Mouse (Mus musculus): ENCODE measurements around the gene Mfsd2b. TPM values are rescaled to one million over a fixed set of nuclear protein-coding genes. Genes with fewer than 3 reads are reported as not detected.

The Mfsd2b gene
- polyA plus RNA-seq, 1 experiment from 2014 or later, result 0.81 TPM

DNA sequence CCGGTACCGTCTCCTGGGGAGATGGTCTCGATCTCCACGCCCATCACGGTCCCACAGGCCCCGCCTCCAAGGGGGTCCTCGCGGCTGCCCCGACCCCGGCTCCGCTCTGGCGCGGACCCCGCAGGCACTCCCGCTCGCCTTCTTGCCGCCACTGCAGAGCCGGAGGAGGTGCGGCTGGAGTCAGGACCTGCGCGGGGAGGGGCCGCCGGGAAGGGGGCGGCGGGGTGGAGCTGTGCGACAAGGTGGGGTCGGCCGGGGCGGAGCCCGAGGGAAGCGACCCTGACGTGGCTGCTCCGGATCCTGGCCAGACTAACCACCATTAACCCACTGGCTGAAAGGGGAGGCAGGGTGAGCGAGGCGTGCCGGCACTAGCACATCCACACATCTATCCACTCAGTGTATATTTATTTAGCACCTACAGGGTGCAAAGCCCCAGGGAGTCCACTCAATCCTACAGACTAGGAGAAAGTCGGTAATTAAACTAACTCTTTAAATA is 32.7 kb downstream of the Mfsd2b start, which contains the start of gene Fkbp1b:
Gene Fkbp1b, minus strand, starts transcription at position 200 of the 496 bp plus-strand sequence.
- Histone ChIP-seq H3K4me2 (replicated peaks) (peak within 1 kb of the TSS; percentile 72), H3K36me3 (no peaks in the 10 kb centered on the region), H3K9ac (replicated peaks) (peak within 1 kb of the TSS; percentile 70), H3K27me3 (peaks cover 6% of the 10 kb centered on the region; the same call in 1 of the 2 replicates), H3K27ac (replicated peaks) (no peak within 1 kb of the TSS), H3K4me1 (peaks cover 23% of the 10 kb centered on the region), H3K4me3 (peak within 1 kb of the TSS; percentile 74), H3K9me3 (no peaks in the 10 kb centered on the region)
- peak; percentile 46 for ATAC-seq (replicated peaks)
- under 1% methylated on average over 37 of the region's 37 CpGs for WGBS

DNA sequence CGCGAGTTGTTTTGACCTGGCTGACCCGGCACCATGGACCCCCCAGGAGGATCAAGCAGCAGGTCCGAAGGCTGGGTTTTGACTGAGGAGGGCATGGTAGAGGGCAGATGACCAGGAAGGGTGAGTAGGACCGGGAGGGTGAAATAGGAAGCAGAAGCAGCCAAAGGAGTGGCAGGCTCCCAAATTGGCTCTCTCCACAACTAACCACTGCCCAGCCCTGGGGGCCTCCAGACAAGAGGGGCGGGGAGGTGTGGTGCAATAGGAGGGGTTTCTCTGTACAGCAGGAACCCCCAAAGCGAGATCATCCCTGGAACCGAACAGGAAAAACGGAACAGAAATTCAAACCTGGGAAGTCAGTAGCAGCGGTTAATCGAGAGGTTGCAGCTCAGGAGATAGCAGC is 33.4 kb downstream of the Mfsd2b start:
- peak overlapping the region; percentile 74 for H3K4me3 ChIP-seq
- H3K4me1 ChIP-seq, result peaks cover 23% of the 10 kb centered on the region
- H3K9ac ChIP-seq (replicated peaks), result peak overlapping the region; percentile 70
- H3K27me3 ChIP-seq, result peaks cover 6% of the 10 kb centered on the region; the same call in 1 of the 2 replicates
- H3K9me3 ChIP-seq, result no peaks in the 10 kb centered on the region
- under 1% methylated on average over 11 of the region's 11 CpGs for WGBS
- no peak overlapping the region for H3K27ac ChIP-seq (replicated peaks)
- H3K4me2 ChIP-seq (replicated peaks), result peak overlapping the region; percentile 72
- ATAC-seq (replicated peaks), result peak; percentile 2; the same call in 1 of the 2 replicates
- no peaks in the 10 kb centered on the region for H3K36me3 ChIP-seq

DNA sequence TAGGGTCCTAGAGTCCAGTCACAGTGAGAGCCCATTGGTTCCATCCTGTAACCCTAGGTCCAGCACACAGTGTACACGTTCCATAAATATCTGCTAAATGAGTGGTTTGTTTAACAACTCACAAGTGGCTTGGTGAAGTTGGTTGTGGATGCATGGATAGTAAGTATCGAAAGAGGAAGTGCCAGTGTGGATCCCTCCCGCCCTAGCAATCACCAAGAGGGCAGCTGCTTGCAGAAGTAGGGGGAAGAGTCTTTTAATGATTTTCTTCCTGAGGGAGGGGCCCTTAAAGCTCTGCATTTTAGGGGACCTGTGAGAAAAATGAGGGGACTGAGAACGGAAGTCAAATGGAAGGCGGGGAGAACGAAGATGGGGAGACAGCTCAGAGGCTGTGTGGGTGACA is 34.1 kb downstream of the Mfsd2b start:
- peaks cover 23% of the 10 kb centered on the region for H3K4me1 ChIP-seq
- no peak overlapping the region for H3K4me2 ChIP-seq (replicated peaks)
- H3K9me3 ChIP-seq, result no peaks in the 10 kb centered on the region
- no peak overlapping the region for H3K9ac ChIP-seq (replicated peaks)
- peaks cover 6% of the 10 kb centered on the region; the same call in 1 of the 2 replicates for H3K27me3 ChIP-seq
- H3K27ac ChIP-seq (replicated peaks), result no peak overlapping the region
- H3K4me3 ChIP-seq, result no peak overlapping the region
- WGBS, result 68% methylated on average over 6 of the region's 6 CpGs
- H3K36me3 ChIP-seq, result no peaks in the 10 kb centered on the region
- no peak for ATAC-seq (replicated peaks)

DNA sequence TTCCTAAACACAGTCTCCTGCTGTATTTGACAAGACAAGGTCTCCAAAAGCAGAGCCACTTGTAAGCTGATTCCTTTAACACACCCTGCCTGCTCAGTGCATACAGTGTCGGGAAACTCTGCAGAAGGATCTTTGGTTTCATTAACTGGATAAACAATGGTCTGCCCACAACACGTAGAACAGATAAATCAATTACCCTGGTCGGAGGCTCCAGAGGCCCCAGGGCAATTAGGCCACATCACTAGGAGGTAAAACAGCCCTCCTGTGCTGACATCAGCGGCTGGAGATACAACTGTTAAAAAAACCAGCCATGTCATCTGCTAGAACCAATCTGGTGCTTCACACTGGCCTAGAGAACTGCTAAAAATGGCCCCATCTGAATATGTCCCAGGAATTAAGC is 37.2 kb downstream of the Mfsd2b start:
- Histone ChIP-seq H3K36me3 (peaks cover 9% of the 10 kb centered on the region), H3K4me3 (no peak overlapping the region), H3K27me3 (peaks cover 6% of the 10 kb centered on the region; the same call in 1 of the 2 replicates), H3K27ac (replicated peaks) (no peak overlapping the region), H3K9me3 (no peaks in the 10 kb centered on the region), H3K4me2 (replicated peaks) (no peak overlapping the region), H3K4me1 (peaks cover 12% of the 10 kb centered on the region), H3K9ac (replicated peaks) (no peak overlapping the region)
- no peak for ATAC-seq (replicated peaks)
- 55% methylated on average over 4 of the region's 4 CpGs for WGBS

DNA sequence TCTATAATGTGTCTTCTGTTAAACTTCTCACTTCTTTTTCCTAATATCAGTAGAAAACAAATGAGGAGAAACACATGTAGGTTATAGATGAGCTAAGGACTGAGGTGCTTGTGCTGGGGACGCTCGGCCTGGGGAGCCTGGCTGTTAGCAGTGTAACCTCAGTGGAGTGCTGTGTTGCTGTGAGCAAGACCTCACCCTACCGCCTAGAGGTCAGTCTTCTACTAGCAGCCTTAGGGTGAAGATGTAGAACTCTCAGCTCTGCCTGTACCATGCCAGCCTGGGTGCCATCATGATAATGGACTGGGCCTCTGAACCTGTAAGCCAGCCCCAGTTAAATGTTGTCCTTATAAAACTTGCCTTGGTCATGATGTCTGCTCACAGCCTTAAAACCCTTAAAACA is 46.9 kb downstream of the Mfsd2b start:
- WGBS, result 83% methylated on average over 3 of the region's 3 CpGs
- Histone ChIP-seq H3K9ac (replicated peaks) (no peak overlapping the region), H3K36me3 (peaks cover 63% of the 10 kb centered on the region), H3K27ac (replicated peaks) (no peak overlapping the region), H3K4me3 (no peak overlapping the region), H3K9me3 (no peaks in the 10 kb centered on the region), H3K27me3 (no peaks in the 10 kb centered on the region), H3K4me2 (replicated peaks) (no peak overlapping the region), H3K4me1 (no peaks in the 10 kb centered on the region)
- no peak for ATAC-seq (replicated peaks)

DNA sequence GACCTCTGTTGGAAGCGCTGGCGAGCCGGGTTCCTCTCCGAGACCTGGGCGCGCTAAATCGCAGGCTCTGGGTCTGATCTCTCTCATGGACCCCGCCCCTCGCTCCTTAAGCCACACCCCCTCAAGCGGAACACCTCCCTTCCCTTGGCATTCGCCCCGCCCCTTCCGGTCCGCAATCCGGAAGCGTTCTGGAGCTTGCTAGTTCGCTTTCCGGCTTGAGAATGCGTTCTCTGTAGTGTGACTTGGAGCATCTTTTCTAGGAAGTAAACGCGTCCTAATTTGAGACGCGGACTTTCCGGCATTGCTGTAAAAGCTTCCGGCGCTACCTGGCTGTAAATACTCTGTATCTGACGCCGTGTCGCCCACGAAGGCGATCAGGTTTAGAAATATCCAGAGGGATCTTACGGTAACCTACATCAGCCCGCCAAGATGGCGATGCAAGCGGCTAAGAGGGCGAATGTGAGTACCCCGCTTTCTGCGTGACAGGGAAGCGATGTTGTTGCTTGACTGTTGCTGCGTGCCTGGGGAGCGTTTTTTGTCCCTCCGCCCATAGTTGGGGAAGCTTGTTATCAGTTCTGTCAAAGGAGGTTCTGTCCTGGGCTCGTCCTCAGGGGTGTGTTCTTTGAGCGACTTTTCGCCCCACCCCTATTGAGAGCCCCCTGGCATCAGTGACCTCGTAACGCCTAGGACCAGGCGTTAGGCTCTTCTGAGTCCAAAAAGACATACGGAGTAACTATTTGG is 56.6 kb downstream of the Mfsd2b start, which contains the start of gene Sf3b6:
Gene Sf3b6, plus strand, starts transcription at position 184 of the 741 bp plus-strand sequence.
- peak; percentile 99 for ATAC-seq (replicated peaks)
- no peaks in the 10 kb centered on the region for H3K27me3 ChIP-seq
- peaks cover 19% of the 10 kb centered on the region for H3K36me3 ChIP-seq
- H3K4me2 ChIP-seq (replicated peaks), result peak within 1 kb of the TSS; percentile 82
- peak within 1 kb of the TSS; percentile 71 for H3K4me3 ChIP-seq
- under 1% methylated on average over 49 of the region's 49 CpGs for WGBS
- peak within 1 kb of the TSS; percentile 90 for H3K27ac ChIP-seq (replicated peaks)
- H3K4me1 ChIP-seq, result peaks cover 25% of the 10 kb centered on the region
- H3K9me3 ChIP-seq, result no peaks in the 10 kb centered on the region
- H3K9ac ChIP-seq (replicated peaks), result peak within 1 kb of the TSS; percentile 84

DNA sequence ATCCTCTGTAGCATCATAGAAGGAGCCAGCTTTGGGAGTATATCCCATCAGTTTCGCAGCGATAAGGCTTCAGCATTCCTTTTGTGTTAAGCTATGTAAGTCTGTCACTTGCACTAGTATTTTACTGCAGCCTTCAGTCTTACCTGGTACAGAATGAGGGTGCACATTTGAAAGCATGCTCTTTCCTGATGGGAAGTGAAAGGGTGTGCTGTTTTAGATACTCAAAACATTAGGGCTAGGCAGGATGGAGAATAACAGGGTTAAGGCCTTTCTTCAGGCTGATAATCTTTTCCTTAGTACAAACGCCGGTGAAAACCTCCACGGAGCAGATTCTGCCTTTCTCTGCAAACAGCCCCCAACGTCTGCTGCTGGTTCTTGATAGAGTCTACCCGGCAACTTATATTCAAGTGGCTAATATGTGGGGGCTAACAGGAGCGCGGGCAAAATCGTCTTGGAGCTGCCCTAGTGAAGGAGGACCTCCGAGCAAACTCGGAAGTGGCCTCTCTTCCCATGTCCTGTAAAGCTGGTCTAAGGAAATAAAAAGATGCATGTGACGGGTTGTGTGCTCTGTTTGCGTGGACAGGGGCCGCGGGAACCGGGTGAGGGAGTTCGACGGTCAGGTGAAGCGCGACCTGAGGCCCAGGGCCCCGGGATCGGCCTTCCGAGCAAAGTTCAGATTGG is 57.3 kb downstream of the Mfsd2b start:
- 9% methylated on average over 24 of the region's 24 CpGs for WGBS
- Histone ChIP-seq H3K27ac (replicated peaks) (peak overlapping the region; percentile 90), H3K4me3 (peak overlapping the region; percentile 71), H3K9me3 (no peaks in the 10 kb centered on the region), H3K36me3 (peaks cover 12% of the 10 kb centered on the region), H3K27me3 (no peaks in the 10 kb centered on the region), H3K4me2 (replicated peaks) (peak overlapping the region; percentile 82), H3K4me1 (peaks cover 25% of the 10 kb centered on the region), H3K9ac (replicated peaks) (peak overlapping the region; percentile 84)
- peak; percentile 83 for ATAC-seq (replicated peaks)

DNA sequence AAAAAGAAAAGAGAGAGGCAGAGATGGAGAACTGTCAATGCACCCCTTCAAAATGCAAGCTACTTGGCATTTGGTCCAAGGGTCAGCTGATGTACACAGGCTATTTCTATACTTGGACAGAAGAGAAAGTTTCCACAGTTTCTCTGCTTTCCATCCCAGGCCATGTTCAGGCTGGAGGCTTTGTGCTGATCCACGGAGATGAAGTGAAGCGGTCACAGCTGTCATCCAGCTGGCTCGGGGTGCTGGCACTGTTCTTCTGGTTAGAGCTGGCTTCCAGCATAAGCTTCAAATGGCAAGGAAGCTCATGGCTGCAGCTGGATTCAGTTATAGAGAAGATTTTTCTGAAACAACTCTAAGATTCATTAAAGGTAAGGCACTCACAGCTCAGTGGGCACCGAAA is 60.5 kb downstream of the Mfsd2b start:
- WGBS, result 88% methylated on average over 4 of the region's 4 CpGs
- H3K9me3 ChIP-seq, result no peaks in the 10 kb centered on the region
- no peak overlapping the region for H3K27ac ChIP-seq (replicated peaks)
- H3K9ac ChIP-seq (replicated peaks), result no peak overlapping the region
- ATAC-seq (replicated peaks), result no peak
- H3K36me3 ChIP-seq, result no peaks in the 10 kb centered on the region
- H3K4me3 ChIP-seq, result no peak overlapping the region
- no peak overlapping the region for H3K4me2 ChIP-seq (replicated peaks)
- H3K4me1 ChIP-seq, result peaks cover 13% of the 10 kb centered on the region
- no peaks in the 10 kb centered on the region for H3K27me3 ChIP-seq

Other genes starting within 250 kb of the Mfsd2b start
- gene Fam228a, start 135.9 kb downstream of the Mfsd2b start, polyA plus RNA-seq (2015; fragmentation: Nextera tagmentation; extraction: Ambion mirVana), result 0.61 and 0.89 TPM in 2 replicates
- 9.3 and 10.7 TPM in 2 replicates for gene Pfn4, start 105.3 kb downstream of the Mfsd2b start, polyA plus RNA-seq (2015; fragmentation: Nextera tagmentation; extraction: Ambion mirVana)
- gene Fam228b, start 105.1 kb downstream of the Mfsd2b start, polyA plus RNA-seq (2015; fragmentation: Nextera tagmentation; extraction: Ambion mirVana), result 4.8 TPM in 2 replicates
- 245 and 258 TPM in 2 replicates for gene Sf3b6, start 56.8 kb downstream of the Mfsd2b start, polyA plus RNA-seq (2015; fragmentation: Nextera tagmentation; extraction: Ambion mirVana)
- 20.0 and 23.9 TPM in 2 replicates for gene Fkbp1b, start 32.8 kb downstream of the Mfsd2b start, polyA plus RNA-seq (2015; fragmentation: Nextera tagmentation; extraction: Ambion mirVana)
- 14.5 and 16.0 TPM in 2 replicates for gene Wdcp, start 31.1 kb downstream of the Mfsd2b start, polyA plus RNA-seq (2015; fragmentation: Nextera tagmentation; extraction: Ambion mirVana)
- gene Ubxn2a, start 33.3 kb upstream of the Mfsd2b start, polyA plus RNA-seq (2015; fragmentation: Nextera tagmentation; extraction: Ambion mirVana), result 50.7 and 53.2 TPM in 2 replicates
- gene Atad2b, start 43.0 kb upstream of the Mfsd2b start, polyA plus RNA-seq (2015; fragmentation: Nextera tagmentation; extraction: Ambion mirVana), result 11.3 and 12.4 TPM in 2 replicates